9 mouse cellular contexts compared by ENCODE assay signal in the genomic region with DNA sequence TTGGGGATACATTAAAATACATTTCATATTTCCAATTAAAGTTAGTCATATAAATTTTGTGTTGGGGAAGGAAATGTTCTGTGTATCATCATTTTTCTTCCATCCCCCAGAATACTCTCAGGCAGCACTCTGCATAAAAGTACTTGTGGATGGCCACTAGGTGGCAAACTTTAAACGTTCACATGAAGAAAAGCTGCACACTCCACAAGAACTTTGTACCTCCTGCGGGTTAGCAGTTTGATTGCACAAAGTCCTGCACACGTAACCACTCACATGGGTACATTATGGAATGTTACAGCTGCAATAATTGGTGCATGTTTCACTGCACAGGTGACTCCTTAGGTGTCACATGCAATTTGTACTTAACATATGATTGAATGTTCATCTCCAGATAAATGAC.
DNase-seq lines count a peak whose midpoint lies in the region; ATAC-seq and TF ChIP-seq lines count a peak whose summit lies in the region.
"Had no signal": no experiment of that assay in that cellular context is flagged by ENCODE, and none has a peak within 500 bp of the region (broad histone marks: within the 10 kb centered on the region; RNA-seq: fewer than 3 reads in every experiment).

No protein-coding gene starts in this region.

- 22% methylated on average over 3 of the region's 3 CpGs for WGBS in hindbrain, embryonic 16.5 days
- WGBS in midbrain, embryonic 12.5 days = 32% methylated on average over 3 of the region's 3 CpGs

- H3K27me3 ChIP-seq in Patski = no peaks in the 10 kb centered on the region
- H3K27me3 ChIP-seq in hindbrain, embryonic 16.5 days (replicated peaks; ENCODE audit: control insufficient read depth, insufficient read depth, low read length) = no peaks in the 10 kb centered on the region
- H3K27me3 ChIP-seq in midbrain, embryonic 12.5 days = no peaks in the 10 kb centered on the region

- peak; percentile 50 for DNase-seq in gastrocnemius, adult 18-20 months (ENCODE audit: low spot score)
- no peak for DNase-seq in gastrocnemius, adult 8-10 months (ENCODE audit: low spot score in 2 of 2)
- peak; percentile 9 for DNase-seq in Patski (ENCODE audit: low read depth, low spot score)
- peak; percentile 28 for DNase-seq in fat pad, adult 2 months (ENCODE audit: extremely low read depth, low read depth, low spot score)
- peak in 1 of 2 experiments; percentile 20 for DNase-seq in left cerebral cortex, adult 2 months (ENCODE audit: extremely low spot score in 1 of 2, low spot score in 2 of 2)

- H3K4me2 ChIP-seq in hindbrain, embryonic 16.5 days (ENCODE audit: low read length) = no peak overlapping the region
- H3K4me2 ChIP-seq in midbrain, embryonic 12.5 days (replicated peaks) = no peak overlapping the region

- no peak overlapping the region for H3K27ac ChIP-seq in hindbrain, embryonic 16.5 days (ENCODE audit: low read depth, low read length)
- no peak overlapping the region for H3K27ac ChIP-seq in left cerebral cortex, adult 2 months
- no peak overlapping the region for H3K27ac ChIP-seq in midbrain, embryonic 12.5 days (replicated peaks)
- H3K27ac ChIP-seq: macrophage had no signal

- no peaks in the 10 kb centered on the region for H3K9me3 ChIP-seq in hindbrain, embryonic 16.5 days (ENCODE audit: control insufficient read depth, low read length)
- no peaks in the 10 kb centered on the region for H3K9me3 ChIP-seq in midbrain, embryonic 12.5 days

- no peaks in the 10 kb centered on the region for H3K4me1 ChIP-seq in hindbrain, embryonic 16.5 days (ENCODE audit: control insufficient read depth, insufficient read depth, low read depth, low read length)
- no peaks in the 10 kb centered on the region for H3K4me1 ChIP-seq in midbrain, embryonic 12.5 days

- in situ Hi-C loops in Patski (cut with MboI; ENCODE audit: low pct_unique_long_range_greater_than_20kb) = loop anchor here (5.0 kb wide), 1 partner anchor 325 kb away; no protein-coding TSS in a partner anchor

- no peaks in the 10 kb centered on the region for H3K36me3 ChIP-seq in hindbrain, embryonic 16.5 days (ENCODE audit: control insufficient read depth, insufficient read depth, low read length)
- H3K36me3 ChIP-seq in midbrain, embryonic 12.5 days = no peaks in the 10 kb centered on the region

- POLR2A ChIA-PET in Patski (lab: Charles Lee) = no interaction called here

- intact Hi-C loops in left cerebral cortex, adult 2 months (cut with DNase I) = loop anchor here (1.0 to 5.0 kb wide), 5 partner anchors 70 to 1205 kb away; a partner anchor contains a TSS

- H3K9ac ChIP-seq in hindbrain, embryonic 16.5 days (ENCODE audit: low read depth, low read length) = no peak overlapping the region
- no peak overlapping the region for H3K9ac ChIP-seq in midbrain, embryonic 12.5 days (replicated peaks)

- ATAC-seq in Patski = peak; percentile 80
- peak; percentile 73; the same call in 1 of the 2 replicates for ATAC-seq in hindbrain, embryonic 16.5 days
- ATAC-seq in midbrain, embryonic 12.5 days (ENCODE audit: low FRiP score, low read depth) = peak; percentile 84
- no peak for ATAC-seq in monocyte, adult 5-6 weeks (replicated peaks; ENCODE audit: insufficient number of reproducible peaks, low FRiP score, low TSS enrichment, poor library complexity, severe bottlenecking)

- no peak overlapping the region for H3K4me3 ChIP-seq in hindbrain, embryonic 16.5 days (ENCODE audit: low read length)
- H3K4me3 ChIP-seq in left cerebral cortex, adult 2 months = no peak overlapping the region
- no peak overlapping the region for H3K4me3 ChIP-seq in midbrain, embryonic 12.5 days

- CTCF ChIA-PET in Patski (lab: Charles Lee) = interaction anchor here (1.2 to 1.7 kb wide), 3 partner anchors 40 to 241 kb away, joined by 3 to 5 read pairs (median 3); no protein-coding TSS in a partner anchor

- TF ChIP-seq CTCF in Patski (IDR thresholded peaks at IDR 0.05) = peak; percentile 73
- TF ChIP-seq CTCF in left cerebral cortex, adult 2 months (IDR thresholded peaks at IDR 0.05) = peak; percentile 83

Comparison
In these comparisons a context has a peak if more than half of its experiments do, and no peak if none do; other contexts are left out.
1. DNase-seq: peak in gastrocnemius, adult 18-20 months (single experiment), Patski (single experiment) and fat pad, adult 2 months (single experiment); none in gastrocnemius, adult 8-10 months (0 of 2).